Comparison of ENCODE assay signal across 9 mouse cellular contexts in the genomic region with DNA sequence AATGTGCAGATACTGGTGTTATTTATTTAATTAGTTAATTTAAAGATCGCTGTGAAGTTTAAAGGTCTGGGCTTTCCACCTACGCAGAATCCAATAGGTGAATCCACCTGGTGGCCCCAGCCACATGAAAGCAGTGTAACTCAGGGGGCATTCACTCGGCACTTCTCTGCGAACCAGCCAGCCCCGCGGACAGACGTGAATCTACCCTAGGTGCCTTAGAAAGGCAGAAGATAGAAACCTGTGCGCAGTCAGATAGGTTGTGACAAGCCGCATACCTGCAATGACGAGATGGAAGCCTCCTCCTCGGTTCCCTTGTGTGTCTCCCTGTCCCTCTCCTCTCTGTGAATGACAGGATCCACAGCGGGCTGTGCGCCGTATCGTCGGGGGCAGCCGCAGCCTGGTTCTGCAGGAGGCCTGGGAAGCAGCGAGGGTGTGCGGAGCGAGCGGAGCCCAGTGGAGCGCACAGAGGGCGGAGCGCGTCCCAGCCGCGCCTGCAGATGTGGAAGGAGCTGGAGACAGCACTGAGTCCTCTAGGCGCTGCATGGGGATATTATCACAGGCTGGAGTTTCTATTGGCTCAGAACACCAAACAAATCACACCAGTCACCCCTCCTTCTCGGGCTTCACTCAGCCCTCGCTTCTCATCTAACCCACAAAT. TPM values are rescaled to one million over a fixed set of nuclear protein-coding genes. Genes with fewer than 3 reads are reported as not detected.
A peak's percentile ranks its signal among the peaks of the same experiment; 100 is the strongest.
DNase-seq lines count a peak whose midpoint lies in the region; ATAC-seq lines count a peak whose summit lies in the region.
"Had no signal": no experiment of that assay in that cellular context is flagged by ENCODE, and none has a peak within 500 bp of the region (broad histone marks: within the 10 kb centered on the region; RNA-seq: fewer than 3 reads in every experiment).

A gene (minus strand): TSS at position 522 of the 658 bp plus-strand sequence.

- H3K4me3 ChIP-seq in kidney, embryonic 14.5 days (ENCODE audit: low read length), result peak within 1 kb of the TSS; percentile 24
- peak within 1 kb of the TSS; percentile 41 for H3K4me3 ChIP-seq in embryonic facial prominence, embryonic 12.5 days
- peak within 1 kb of the TSS; percentile 36 for H3K4me3 ChIP-seq in heart, embryonic 15.5 days

- no peaks in the 10 kb centered on the region for H3K27me3 ChIP-seq in kidney, embryonic 14.5 days (ENCODE audit: control insufficient read depth, insufficient read depth, low read length)
- H3K27me3 ChIP-seq in embryonic facial prominence, embryonic 12.5 days, result no peaks in the 10 kb centered on the region
- H3K27me3 ChIP-seq in heart, embryonic 15.5 days, result no peaks in the 10 kb centered on the region

- DNase-seq in kidney, postnatal 25 days, result no peak
- peak; percentile 61 to 75 for DNase-seq in left cerebral cortex, adult 18-20 months (ENCODE audit: low spot score in 2 of 2)
- peak; percentile 53 for DNase-seq in lung, postnatal 14 days
- peak; percentile 66 for DNase-seq in retina, postnatal 1 day
- DNase-seq in spleen, postnatal 4 days (ENCODE audit: low spot score in 2 of 2), result no peak

- WGBS in kidney, embryonic 14.5 days, result 7% methylated on average over 20 of the region's 30 CpGs
- WGBS in embryonic facial prominence, embryonic 12.5 days, result 5% methylated on average over 30 of the region's 30 CpGs
- WGBS in heart, embryonic 15.5 days, result 5% methylated on average over 30 of the region's 30 CpGs

- H3K4me1 ChIP-seq in kidney, embryonic 14.5 days (ENCODE audit: control insufficient read depth, insufficient read depth, low read length), result no peaks in the 10 kb centered on the region
- no peaks in the 10 kb centered on the region for H3K4me1 ChIP-seq in embryonic facial prominence, embryonic 12.5 days
- 0 out of 2 replicates have a peak, but pooled peaks cover 6% of the 10 kb centered on the region for H3K4me1 ChIP-seq in heart, embryonic 15.5 days (replicated peaks)

- peak; percentile 100 for ATAC-seq in kidney, embryonic 14.5 days (ENCODE audit: low FRiP score, low TSS enrichment)
- ATAC-seq in embryonic facial prominence, embryonic 12.5 days (ENCODE audit: insufficient number of reproducible peaks, insufficient read depth, low FRiP score, low TSS enrichment), result peak; percentile 94
- no peak; the same call in 1 of the 2 replicates for ATAC-seq in heart, embryonic 15.5 days (replicated peaks; ENCODE audit: insufficient number of reproducible peaks, insufficient read depth, low FRiP score, low read depth)

- H3K9me3 ChIP-seq in kidney, embryonic 14.5 days (ENCODE audit: control insufficient read depth, low read length), result no peaks in the 10 kb centered on the region
- H3K9me3 ChIP-seq in embryonic facial prominence, embryonic 12.5 days, result no peaks in the 10 kb centered on the region
- no peaks in the 10 kb centered on the region for H3K9me3 ChIP-seq in heart, embryonic 15.5 days (replicated peaks)

- no peaks in the 10 kb centered on the region for H3K36me3 ChIP-seq in kidney, embryonic 14.5 days (ENCODE audit: control insufficient read depth, insufficient read depth, low read length)
- H3K36me3 ChIP-seq in embryonic facial prominence, embryonic 12.5 days, result no peaks in the 10 kb centered on the region
- no peaks in the 10 kb centered on the region for H3K36me3 ChIP-seq in heart, embryonic 15.5 days

- H3K9ac ChIP-seq in kidney, embryonic 14.5 days (ENCODE audit: low read depth, low read length), result no peak within 1 kb of the TSS
- H3K9ac ChIP-seq in embryonic facial prominence, embryonic 12.5 days, result peak within 1 kb of the TSS; percentile 41; the same call in 1 of the 2 replicates
- H3K9ac ChIP-seq in heart, embryonic 15.5 days, result no peak within 1 kb of the TSS

- no peak within 1 kb of the TSS for H3K27ac ChIP-seq in kidney, embryonic 14.5 days (ENCODE audit: low read depth, low read length)
- H3K27ac ChIP-seq in embryonic facial prominence, embryonic 12.5 days, result no peak within 1 kb of the TSS
- H3K27ac ChIP-seq in heart, embryonic 15.5 days, result no peak within 1 kb of the TSS

- H3K4me2 ChIP-seq in kidney, embryonic 14.5 days (replicated peaks; ENCODE audit: low read depth, low read length), result peak within 1 kb of the TSS; percentile 49
- peak within 1 kb of the TSS; percentile 75 for H3K4me2 ChIP-seq in embryonic facial prominence, embryonic 12.5 days (replicated peaks)
- peak within 1 kb of the TSS; percentile 66 for H3K4me2 ChIP-seq in heart, embryonic 15.5 days

RNA-seq across cellular contexts. Expression of the gene that starts here (rescaled TPM):
- 0.04 and 0.12 TPM in 2 replicates for polyA plus RNA-seq in kidney, embryonic 14.5 days (2014; fragmentation: Nextera tagmentation; extraction: Ambion mirVana)
- polyA plus RNA-seq in embryonic facial prominence, embryonic 12.5 days (2016; fragmentation: Nextera tagmentation; extraction: Ambion mirVana), result 1.5 and 1.9 TPM in 2 replicates
- polyA plus RNA-seq in heart, embryonic 15.5 days (2015; fragmentation: Nextera tagmentation; extraction: Ambion mirVana), result 0.08 and 0.19 TPM in 2 replicates
- 10 to 100 TPM; 22.4 to 26.3 TPM for total RNA-seq in left cerebral cortex, adult 18-20 months (2021)
- total RNA-seq: neutrophil, adult 5-6 weeks had no signal

Comparison
In these comparisons a context has a peak if more than half of its experiments do, and no peak if none do; other contexts are left out.
1. Peak in ATAC-seq, H3K4me3 ChIP-seq and H3K4me2 ChIP-seq in kidney, embryonic 14.5 days; RNA of the gene not detected or under 1 TPM.
2. DNase-seq: peak in left cerebral cortex, adult 18-20 months (2 of 2), lung, postnatal 14 days (single experiment) and retina, postnatal 1 day (single experiment); none in kidney, postnatal 25 days (0 of 2) and spleen, postnatal 4 days (0 of 2).
3. Peak in every context shown above with its lines, with median percentiles within 50 percentile points of each other: H3K4me2 ChIP-seq and H3K4me3 ChIP-seq.